Mouse (Mus musculus) A20 (cell line): ENCODE results near the gene Pnmal2.
A peak's percentile ranks its signal among the peaks of the same experiment; 100 is the strongest.

ENCODE experiments used
- DNase-seq: peaks from one replicate; pipeline ENCODE4 v3.0.0-alpha.2; 2011; ENCODE audit warnings: low read depth, low spot score

Gene Pnmal2

GRCm38 (mm10) chr7:16980348-16980747 is 35.9 kb downstream of the Pnmal2 start:
- DNase-seq: peak; percentile 57

GRCm38 (mm10) chr7:16982859-16983568 is 38.5 kb downstream of the Pnmal2 start, which contains the start of gene Gm42372:
TSS of gene Gm42372 (plus strand) at chr7:16983086.
- no peak for DNase-seq

GRCm38 (mm10) chr7:16987541-16988149 is 43.2 kb downstream of the Pnmal2 start:
- no peak for DNase-seq

DNA sequence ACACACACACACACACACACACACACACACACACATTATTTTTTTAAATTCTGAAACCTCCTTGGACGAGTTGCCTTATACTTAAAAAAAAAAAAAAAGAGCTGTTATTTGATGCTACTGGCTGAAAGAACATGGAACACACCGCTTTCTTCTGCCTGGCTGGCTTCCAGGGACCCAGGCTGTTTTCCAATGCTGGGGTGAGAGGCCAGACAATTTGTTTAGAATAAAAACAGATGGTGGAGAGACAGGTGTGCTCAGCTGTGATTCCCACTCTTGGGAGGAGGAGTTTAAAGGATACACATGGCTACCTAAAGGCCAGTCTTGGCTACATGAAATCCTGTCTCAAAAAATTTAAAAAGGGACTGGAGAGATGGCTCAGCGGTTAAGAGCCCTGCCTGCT is 43.9 kb downstream of the Pnmal2 start:
- no peak for DNase-seq

- DNase-seq: no peak
Measured at GRCm38 (mm10) chr7:16990006-16990744, 45.7 kb downstream of the Pnmal2 start.

GRCm38 (mm10) chr7:16991681-16992450 is 47.4 kb downstream of the Pnmal2 start:
- no peak for DNase-seq

- DNase-seq: no peak
Measured at GRCm38 (mm10) chr7:16992451-16992807, 47.9 kb downstream of the Pnmal2 start, which contains the start of gene Ccdc8. TSS of gene Ccdc8 (plus strand) at chr7:16992708.

- no peak for DNase-seq
Measured at GRCm38 (mm10) chr7:16993651-16994399, 49.3 kb downstream of the Pnmal2 start.

- DNase-seq: no peak
Measured at GRCm38 (mm10) chr7:16994400-16994799, 49.9 kb downstream of the Pnmal2 start.

GRCm38 (mm10) chr7:16995345-16995744 is 50.9 kb downstream of the Pnmal2 start:
- no peak for DNase-seq
